Mouse (Mus musculus) hindbrain, embryonic 15.5 days (tissue): ENCODE measurements around the gene Slc25a28. TPM values are rescaled to one million over a fixed set of nuclear protein-coding genes. Genes with fewer than 3 reads are reported as not detected.

Experiments
- ATAC-seq: fragments of 200-750 bp; cut with Nextera tagmentation; 2 replicates; pipeline ENCODE4 v1.8.0; 2017; ENCODE audit warnings: low read depth, moderate number of reproducible peaks, moderate TSS enrichment; ENCODE audit not compliant: low FRiP score
- H3K27ac ChIP-seq: fragments of 300-500 bp; sonication (generic); replicated peaks from 2 replicates; pipeline ENCODE4 v1.5.1; 2015; ENCODE audit warnings: mild to moderate bottlenecking, inconsistent platforms
- H3K27me3 ChIP-seq: fragments of 300-500 bp; sonication (generic); 2 replicates; pipeline ENCODE4 v1.6.1; 2015; ENCODE audit warnings: control low read depth, inconsistent platforms
- H3K36me3 ChIP-seq: fragments of 300-500 bp; sonication (generic); 2 replicates; pipeline ENCODE4 v1.6.1; 2015; ENCODE audit warnings: control low read depth, inconsistent platforms
- H3K4me1 ChIP-seq: fragments of 300-500 bp; sonication (generic); replicated peaks from 2 replicates; pipeline ENCODE4 v1.6.1; 2015; ENCODE audit warnings: control low read depth, inconsistent platforms
- H3K4me2 ChIP-seq: fragments of 300-500 bp; sonication (generic); 2 replicates; pipeline ENCODE4 v1.6.1; 2015; ENCODE audit warnings: moderate library complexity, mild to moderate bottlenecking, inconsistent platforms
- H3K4me3 ChIP-seq: fragments of 300-500 bp; sonication (generic); 2 replicates; pipeline ENCODE4 v1.5.1; 2015; ENCODE audit warnings: mild to moderate bottlenecking, inconsistent platforms
- H3K9ac ChIP-seq: fragments of 300-500 bp; sonication (generic); 2 replicates; pipeline ENCODE4 v1.6.1; 2015; ENCODE audit warnings: inconsistent platforms
- H3K9me3 ChIP-seq: fragments of 300-500 bp; sonication (generic); 2 replicates; pipeline ENCODE4 v1.6.1; 2016; ENCODE audit warnings: control low read depth, inconsistent platforms
- WGBS: fragments of 180-500 bp; shearing (Covaris S2); methylation state at CpG from one replicate; pipeline ENCODE4 v1.1.7; 2015; 5-methylcytosine and 5-hydroxymethylcytosine counted together
- polyA plus RNA-seq: library from polyadenylated mRNA; unstranded; fragments of >200 nt; fragmentation: Nextera tagmentation; extraction: Ambion mirVana; gene quantifications from 2 replicates; pipeline ENCODE4 v1.2.1, GENCODE M21; 2015

Gene Slc25a28
- 16.0 and 16.4 TPM in 2 replicates for polyA plus RNA-seq

- ATAC-seq: peak; percentile 97
- H3K9me3 ChIP-seq: no peaks in the 10 kb centered on the region
- no peaks in the 10 kb centered on the region for H3K36me3 ChIP-seq
- H3K27ac ChIP-seq: peak within 1 kb of the TSS; percentile 99
- peak within 1 kb of the TSS; percentile 96 for H3K4me2 ChIP-seq
- H3K9ac ChIP-seq: peak within 1 kb of the TSS; percentile 88
- WGBS: under 1% methylated on average over 64 of the region's 79 CpGs
- H3K4me1 ChIP-seq: peaks cover 26% of the 10 kb centered on the region
- H3K4me3 ChIP-seq: peak within 1 kb of the TSS; percentile 83
- no peaks in the 10 kb centered on the region for H3K27me3 ChIP-seq
Measured at GRCm38 (mm10) chr19:43674730-43675524, at the start of gene Slc25a28. Gene Slc25a28 (minus strand): TSS chr19:43674881.

GRCm38 (mm10) chr19:43724194-43724593 is 49.5 kb upstream of the Slc25a28 start:
- Histone ChIP-seq H3K36me3 (peaks cover 45% of the 10 kb centered on the region), H3K9me3 (no peaks in the 10 kb centered on the region), H3K4me2 (no peak overlapping the region), H3K4me1 (no peaks in the 10 kb centered on the region), H3K4me3 (no peak overlapping the region), H3K9ac (no peak overlapping the region), H3K27ac (no peak overlapping the region), H3K27me3 (no peaks in the 10 kb centered on the region)
- WGBS: 94% methylated on average over 20 of the region's 20 CpGs
- ATAC-seq: no peak

- Histone ChIP-seq H3K4me2 (no peak overlapping the region), H3K27ac (no peak overlapping the region), H3K4me1 (no peaks in the 10 kb centered on the region), H3K4me3 (no peak overlapping the region), H3K36me3 (peaks cover 50% of the 10 kb centered on the region), H3K27me3 (no peaks in the 10 kb centered on the region), H3K9me3 (no peaks in the 10 kb centered on the region), H3K9ac (no peak overlapping the region)
- WGBS: 81% methylated on average over 9 of the region's 10 CpGs
- no peak for ATAC-seq
Measured at GRCm38 (mm10) chr19:43723501-43723900, 48.8 kb upstream of the Slc25a28 start.

- ATAC-seq: no peak
- Histone ChIP-seq H3K9me3 (no peaks in the 10 kb centered on the region), H3K27me3 (no peaks in the 10 kb centered on the region), H3K36me3 (peaks cover 49% of the 10 kb centered on the region), H3K27ac (no peak overlapping the region), H3K4me3 (no peak overlapping the region), H3K4me2 (no peak overlapping the region), H3K9ac (no peak overlapping the region), H3K4me1 (no peaks in the 10 kb centered on the region)
- WGBS: 74% methylated on average over 8 of the region's 8 CpGs
Measured at GRCm38 (mm10) chr19:43722891-43723290, 48.2 kb upstream of the Slc25a28 start.

- Histone ChIP-seq H3K27ac (no peak overlapping the region), H3K9ac (no peak overlapping the region), H3K36me3 (peaks cover 23% of the 10 kb centered on the region), H3K4me3 (no peak overlapping the region), H3K9me3 (no peaks in the 10 kb centered on the region), H3K4me2 (no peak overlapping the region), H3K27me3 (no peaks in the 10 kb centered on the region), H3K4me1 (no peaks in the 10 kb centered on the region)
- ATAC-seq: no peak
- WGBS: 94% methylated on average over 11 of the region's 11 CpGs
Measured at GRCm38 (mm10) chr19:43720061-43720460, 45.4 kb upstream of the Slc25a28 start.

- no peak for ATAC-seq
- Histone ChIP-seq H3K36me3 (peaks cover 9% of the 10 kb centered on the region; the same call in 1 of the 2 replicates), H3K4me2 (no peak overlapping the region), H3K27ac (no peak overlapping the region), H3K27me3 (no peaks in the 10 kb centered on the region), H3K9me3 (no peaks in the 10 kb centered on the region), H3K4me3 (no peak overlapping the region), H3K4me1 (no peaks in the 10 kb centered on the region), H3K9ac (no peak overlapping the region)
- 80% methylated on average over 5 of the region's 5 CpGs for WGBS
Measured at GRCm38 (mm10) chr19:43711971-43712370, 37.3 kb upstream of the Slc25a28 start.

- no peaks in the 10 kb centered on the region for H3K9me3 ChIP-seq
- no peak for ATAC-seq
- peaks cover 9% of the 10 kb centered on the region; the same call in 1 of the 2 replicates for H3K36me3 ChIP-seq
- 62% methylated on average over 22 of the region's 22 CpGs for WGBS
- no peaks in the 10 kb centered on the region for H3K4me1 ChIP-seq
- no peaks in the 10 kb centered on the region for H3K27me3 ChIP-seq
- no peak overlapping the region for H3K4me3 ChIP-seq
- no peak overlapping the region for H3K4me2 ChIP-seq
- H3K27ac ChIP-seq: no peak overlapping the region
- H3K9ac ChIP-seq: no peak overlapping the region
Measured at GRCm38 (mm10) chr19:43711159-43711916, 36.7 kb upstream of the Slc25a28 start.

- ATAC-seq: no peak
- WGBS: 55% methylated on average over 8 of the region's 8 CpGs
- no peaks in the 10 kb centered on the region for H3K4me1 ChIP-seq
- H3K27me3 ChIP-seq: no peaks in the 10 kb centered on the region
- H3K9ac ChIP-seq: no peak overlapping the region
- H3K27ac ChIP-seq: no peak overlapping the region
- H3K4me3 ChIP-seq: no peak overlapping the region
- peaks cover 28% of the 10 kb centered on the region for H3K36me3 ChIP-seq
- no peaks in the 10 kb centered on the region for H3K9me3 ChIP-seq
- no peak overlapping the region for H3K4me2 ChIP-seq
Measured at GRCm38 (mm10) chr19:43709317-43709716, 34.6 kb upstream of the Slc25a28 start.

GRCm38 (mm10) chr19:43708206-43708605 is 33.5 kb upstream of the Slc25a28 start:
- peaks cover 31% of the 10 kb centered on the region for H3K36me3 ChIP-seq

GRCm38 (mm10) chr19:43704787-43705497 is 30.3 kb upstream of the Slc25a28 start:
- Histone ChIP-seq H3K9me3 (no peaks in the 10 kb centered on the region), H3K4me1 (no peaks in the 10 kb centered on the region), H3K27me3 (no peaks in the 10 kb centered on the region), H3K36me3 (peaks cover 38% of the 10 kb centered on the region), H3K27ac (no peak overlapping the region), H3K4me3 (no peak overlapping the region), H3K9ac (no peak overlapping the region), H3K4me2 (no peak overlapping the region)
- ATAC-seq: no peak
- WGBS: 90% methylated on average over 17 of the region's 17 CpGs

More at GRCm38 (mm10) chr19:43708206-43708605, 33.5 kb upstream of the Slc25a28 start:
- H3K27ac ChIP-seq: no peak overlapping the region
- WGBS: 92% methylated on average over 7 of the region's 7 CpGs
- no peaks in the 10 kb centered on the region for H3K4me1 ChIP-seq
- no peak overlapping the region for H3K4me3 ChIP-seq
- no peak for ATAC-seq
- no peaks in the 10 kb centered on the region for H3K9me3 ChIP-seq
- no peak overlapping the region for H3K9ac ChIP-seq
- no peaks in the 10 kb centered on the region for H3K27me3 ChIP-seq
- no peak overlapping the region for H3K4me2 ChIP-seq

GRCm38 (mm10) chr19:43704211-43704610 is 29.5 kb upstream of the Slc25a28 start:
- H3K36me3 ChIP-seq: peaks cover 43% of the 10 kb centered on the region
- no peaks in the 10 kb centered on the region for H3K4me1 ChIP-seq
- H3K27me3 ChIP-seq: no peaks in the 10 kb centered on the region
- no peak overlapping the region for H3K9ac ChIP-seq
- H3K4me3 ChIP-seq: no peak overlapping the region
- ATAC-seq: no peak
- H3K27ac ChIP-seq: no peak overlapping the region
- H3K4me2 ChIP-seq: no peak overlapping the region
- 93% methylated on average over 11 of the region's 11 CpGs for WGBS
- no peaks in the 10 kb centered on the region for H3K9me3 ChIP-seq

- no peak for ATAC-seq
- 78% methylated on average over 6 of the region's 6 CpGs for WGBS
- H3K36me3 ChIP-seq: peaks cover 27% of the 10 kb centered on the region
- H3K4me1 ChIP-seq: no peaks in the 10 kb centered on the region; the same call in 1 of the 2 replicates
- no peaks in the 10 kb centered on the region for H3K27me3 ChIP-seq
- no peak overlapping the region for H3K9ac ChIP-seq
- no peak overlapping the region for H3K4me3 ChIP-seq
- H3K27ac ChIP-seq: no peak overlapping the region
- no peaks in the 10 kb centered on the region for H3K9me3 ChIP-seq
- no peak overlapping the region for H3K4me2 ChIP-seq
Measured at GRCm38 (mm10) chr19:43699763-43700155, 25.1 kb upstream of the Slc25a28 start.
